13 mouse cellular contexts compared by ENCODE assay signal in the genomic region with DNA sequence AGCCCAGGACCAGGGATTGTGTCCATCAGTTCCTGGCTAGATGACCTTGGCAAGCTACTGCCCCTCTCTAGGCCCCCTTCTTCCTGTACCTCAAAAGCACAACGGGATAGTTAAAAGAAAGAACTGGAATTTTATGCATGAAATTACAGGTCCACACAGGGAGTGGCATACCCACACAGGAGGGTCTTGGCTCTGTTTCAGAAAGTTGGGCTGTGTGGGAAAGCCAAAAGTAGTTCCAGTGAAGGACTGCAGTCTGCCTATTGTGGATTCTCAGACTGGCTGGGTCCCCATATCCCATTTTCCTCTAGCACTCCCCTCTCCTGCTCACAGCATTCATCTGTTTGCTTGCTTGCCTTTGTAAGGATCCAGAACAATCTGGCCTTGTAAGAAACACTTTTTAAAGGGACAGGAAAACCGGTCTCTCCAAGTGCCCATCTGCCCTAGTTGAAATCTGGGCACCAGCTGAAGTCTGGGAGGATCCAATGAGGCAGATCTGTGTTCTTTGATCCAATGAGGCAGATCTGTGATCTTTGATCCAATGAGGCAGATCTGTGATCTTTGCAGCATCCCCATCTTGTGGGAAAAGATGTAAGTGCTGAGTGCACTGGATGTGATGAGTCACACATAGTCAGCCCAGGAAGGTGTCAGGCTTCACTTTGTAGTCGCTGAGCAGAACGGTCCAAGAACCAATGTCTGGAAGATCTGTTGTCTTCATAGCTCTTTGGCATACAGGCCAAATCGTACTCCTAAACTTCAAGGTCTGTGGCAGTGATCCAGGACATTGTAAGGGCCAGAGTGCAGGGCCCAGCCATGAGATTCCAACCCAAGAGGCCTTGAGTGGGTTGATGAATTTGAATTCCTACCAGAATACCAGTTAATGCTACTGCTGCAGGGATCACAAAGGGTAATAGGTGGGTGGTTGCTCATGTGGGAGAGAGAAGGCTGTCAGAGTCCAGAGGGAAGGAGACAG. TPM values are rescaled to one million over a fixed set of nuclear protein-coding genes. Genes with fewer than 3 reads are reported as not detected.
DNase-seq lines count a peak whose midpoint lies in the region; ATAC-seq and TF ChIP-seq lines count a peak whose summit lies in the region.
"Had no signal": no experiment of that assay in that cellular context is flagged by ENCODE, and none has a peak within 500 bp of the region (broad histone marks: within the 10 kb centered on the region; RNA-seq: fewer than 3 reads in every experiment).

No protein-coding gene starts in this region.

- no peak for TF ChIP-seq POLR2A in heart, adult 2 months (IDR thresholded peaks at IDR 0.05; ENCODE audit: insufficient read depth, low read depth, low read length)

- H3K4me3 ChIP-seq in heart, adult 2 months, result no peak overlapping the region
- no peak overlapping the region for H3K4me3 ChIP-seq in heart, embryonic 12.5 days
- H3K4me3 ChIP-seq in heart, embryonic 10.5 days, result no peak overlapping the region
- H3K4me3 ChIP-seq: heart, embryonic 13.5 days; midbrain, embryonic 12.5 days had no signal

- peak; percentile 51 for TF ChIP-seq CTCF in heart, adult 2 months (IDR thresholded peaks at IDR 0.05)

- H3K27ac ChIP-seq in heart, adult 2 months, result no peak overlapping the region
- H3K27ac ChIP-seq in heart, embryonic 12.5 days (ENCODE audit: poor library complexity, severe bottlenecking), result no peak overlapping the region
- H3K27ac ChIP-seq in heart, embryonic 10.5 days, result no peak overlapping the region
- H3K27ac ChIP-seq: heart, embryonic 13.5 days; midbrain, embryonic 12.5 days had no signal

- no peak overlapping the region for H3K4me2 ChIP-seq in heart, embryonic 12.5 days
- H3K4me2 ChIP-seq: heart, embryonic 13.5 days; liver, embryonic 11.5 days; midbrain, embryonic 12.5 days had no signal

- no peaks in the 10 kb centered on the region for H3K9me3 ChIP-seq in heart, embryonic 12.5 days (replicated peaks)
- H3K9me3 ChIP-seq in heart, embryonic 10.5 days, result no peaks in the 10 kb centered on the region
- H3K9me3 ChIP-seq: heart, embryonic 13.5 days; midbrain, embryonic 12.5 days had no signal

- no peaks in the 10 kb centered on the region for H3K36me3 ChIP-seq in heart, adult 2 months (ENCODE audit: control insufficient read depth, insufficient read depth, low read length)
- no peaks in the 10 kb centered on the region for H3K36me3 ChIP-seq in heart, embryonic 12.5 days
- no peaks in the 10 kb centered on the region for H3K36me3 ChIP-seq in heart, embryonic 10.5 days
- H3K36me3 ChIP-seq: heart, embryonic 13.5 days; midbrain, embryonic 12.5 days had no signal

- no peaks in the 10 kb centered on the region; the same call in 1 of the 2 replicates for H3K4me1 ChIP-seq in heart, adult 2 months (ENCODE audit: control insufficient read depth, insufficient read depth, low read length)
- peaks cover 11% of the 10 kb centered on the region for H3K4me1 ChIP-seq in heart, embryonic 12.5 days (replicated peaks)
- peaks cover 9% of the 10 kb centered on the region for H3K4me1 ChIP-seq in heart, embryonic 10.5 days

- ATAC-seq in heart, embryonic 12.5 days (ENCODE audit: insufficient number of reproducible peaks, low FRiP score), result no peak
- ATAC-seq: lung, postnatal 0 days had no signal

- WGBS in heart, adult 2 months, result 66% methylated on average over 5 of the region's 5 CpGs
- WGBS in heart, embryonic 12.5 days, result 64% methylated on average over 5 of the region's 5 CpGs
- WGBS in heart, embryonic 10.5 days, result 69% methylated on average over 5 of the region's 5 CpGs

- H3K79me2 ChIP-seq in heart, adult 2 months (replicated peaks; ENCODE audit: control insufficient read depth, insufficient read depth, low read length), result no peaks in the 10 kb centered on the region

- no peak overlapping the region for H3K9ac ChIP-seq in heart, adult 2 months (ENCODE audit: low read depth, low read length)
- no peak overlapping the region for H3K9ac ChIP-seq in heart, embryonic 12.5 days
- H3K9ac ChIP-seq: heart, embryonic 13.5 days; midbrain, embryonic 12.5 days had no signal

- DNase-seq in heart, adult 2 months, result no peak
- peak; percentile 26 to 29 for DNase-seq in right cerebral cortex, adult 2 months (ENCODE audit: low spot score in 2 of 2)
- no peak for DNase-seq in right cerebral cortex, postnatal 4 days
- DNase-seq in frontal cortex, postnatal 10 days (ENCODE audit: low spot score in 2 of 2), result peak; percentile 31 to 41
- no peak for DNase-seq in kidney, postnatal 25 days
- DNase-seq in heart, embryonic 10.5 days (ENCODE audit: low spot score), result no peak
- DNase-seq: kidney, adult 2 months had no signal

- intact Hi-C loops in heart, adult 2 months (cut with DNase I), result no loop called here

- TF ChIP-seq EP300 in heart, adult 2 months (IDR thresholded peaks at IDR 0.05; ENCODE audit: insufficient read depth, low read depth, low read length), result no peak

- H3K27me3 ChIP-seq in heart, adult 2 months (ENCODE audit: control insufficient read depth, insufficient read depth, low read length), result no peaks in the 10 kb centered on the region
- H3K27me3 ChIP-seq in heart, embryonic 12.5 days (replicated peaks), result peaks cover 43% of the 10 kb centered on the region
- peaks cover 45% of the 10 kb centered on the region for H3K27me3 ChIP-seq in heart, embryonic 10.5 days (ENCODE audit: insufficient read depth, poor library complexity, severe bottlenecking)

RNA-seq across cellular contexts. Expression of gene Ntsr2, which starts 4.0 kb away (rescaled TPM):
- 1 to 10 TPM; 7.9 to 9.3 TPM for total RNA-seq in heart, adult 2 months (2021)
- 15.1 and 20.5 TPM in 2 replicates for polyA plus RNA-seq in heart, adult 2 months (2012; rRNA removed)
- polyA plus RNA-seq in heart, embryonic 12.5 days (2016; fragmentation: Nextera tagmentation; extraction: Ambion mirVana), result not detected in 2 replicates
- polyA plus RNA-seq in heart, embryonic 10.5 days (2016; fragmentation: Nextera tagmentation; extraction: Ambion mirVana), result not detected in 2 replicates
- polyA plus RNA-seq: heart, embryonic 13.5 days; liver, embryonic 11.5 days; midbrain, embryonic 12.5 days; neural tube, embryonic 11.5 days had no signal

RNA-seq across cellular contexts. Expression of gene Lpin1, which starts 46.4 kb away (rescaled TPM):
- total RNA-seq in heart, adult 2 months (2021), result 100 to 1,000 TPM; 160 to 171 TPM
- 96.8 and 110 TPM in 2 replicates for polyA plus RNA-seq in heart, adult 2 months (2012; rRNA removed)
- 6.5 and 6.9 TPM in 2 replicates for polyA plus RNA-seq in heart, embryonic 12.5 days (2016; fragmentation: Nextera tagmentation; extraction: Ambion mirVana)
- 3.3 and 4.6 TPM in 2 replicates for polyA plus RNA-seq in heart, embryonic 10.5 days (2016; fragmentation: Nextera tagmentation; extraction: Ambion mirVana)

Comparison
In these comparisons a context has a peak if more than half of its experiments do, and no peak if none do; other contexts are left out.
1. DNase-seq: peak in right cerebral cortex, adult 2 months (2 of 2) and frontal cortex, postnatal 10 days (2 of 2); none in heart, adult 2 months (0 of 2), right cerebral cortex, postnatal 4 days (single experiment), kidney, postnatal 25 days (0 of 2) and heart, embryonic 10.5 days (single experiment).
2. RNA of gene Ntsr2, which starts 4.0 kb away (polyA plus RNA-seq): 15.1 to 20.5 TPM in heart, adult 2 months; not detected in heart, embryonic 12.5 days and not detected in heart, embryonic 10.5 days; every median in the first group is over 10 times any median in the second.
3. RNA of gene Lpin1, which starts 46.4 kb away (polyA plus RNA-seq): 96.8 to 110 TPM in heart, adult 2 months; 6.5 to 6.9 TPM in heart, embryonic 12.5 days and 3.3 to 4.6 TPM in heart, embryonic 10.5 days; every median in the first group is over 10 times any median in the second.